Mouse (Mus musculus) olfactory bulb, adult 2 months (tissue): ENCODE data around the gene Ndufaf2.

Experiments
- CTCF ChIP-seq: fragments of 200-500 bp; IDR thresholded peaks from 2 replicates; pipeline ENCODE4 v1.5.1; 2012; ENCODE audit warnings: low read depth, mild to moderate bottlenecking, low read length, moderate library complexity; ENCODE audit not compliant: insufficient read depth
- POLR2A ChIP-seq: fragments of 200-500 bp; IDR thresholded peaks from 2 replicates; pipeline ENCODE4 v1.6.1; 2012; ENCODE audit warnings: mild to moderate bottlenecking, low read depth, low read length, moderate library complexity; ENCODE audit not compliant: insufficient read depth

GRCm38 (mm10) chr13:108032789-108033188 is 125.6 kb downstream of the Ndufaf2 start:
- TF ChIP-seq CTCF (no peak), POLR2A (no peak)
